Mouse (Mus musculus) ES-E14 (cell line): Measurements from ENCODE around the gene Ptprg.

Source experiments
- HCFC1 ChIP-seq: IDR thresholded peaks from 2 replicates; pipeline ENCODE4 v1.6.1; 2012; ENCODE audit warnings: low read length, inconsistent platforms, borderline replicate concordance; ENCODE audit not compliant: insufficient read depth
- MAFK ChIP-seq: IDR thresholded peaks from 2 replicates; pipeline ENCODE4 v1.6.1; 2014; ENCODE audit warnings: mild to moderate bottlenecking, low read depth, low read length, inconsistent platforms; ENCODE audit not compliant: insufficient read depth
- ZC3H11A ChIP-seq: IDR thresholded peaks from 2 replicates; pipeline ENCODE4 v1.6.1; 2012; ENCODE audit warnings: low read depth, mild to moderate bottlenecking, inconsistent platforms, low read length, borderline replicate concordance

DNA sequence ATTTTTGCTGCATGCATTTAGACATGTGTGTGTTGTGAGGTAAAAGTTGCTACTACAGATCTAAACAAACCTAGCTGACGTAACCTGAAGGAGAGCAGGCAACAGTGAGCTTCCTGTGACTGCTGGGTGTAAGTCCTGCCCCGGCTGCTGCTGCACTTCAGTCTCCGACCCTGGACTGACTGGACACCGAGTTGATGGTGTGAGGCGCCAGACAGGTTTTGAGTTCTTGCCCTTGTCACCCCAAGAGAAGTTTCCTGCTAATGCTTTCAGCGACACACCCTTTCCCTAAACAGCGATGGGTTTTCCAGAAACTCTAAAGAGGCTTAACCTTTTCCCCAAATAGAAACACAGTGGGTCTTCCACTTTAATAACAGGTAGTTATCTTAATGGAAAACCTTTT, 313.1 kb downstream of the Ptprg start:
- TF ChIP-seq MAFK (no peak), HCFC1 (no peak), ZC3H11A (no peak)
